Mouse (Mus musculus) hindbrain, embryonic 11.5 days (tissue): ENCODE results near the gene Asb10. TPM values are rescaled to one million over a fixed set of nuclear protein-coding genes. Genes with fewer than 3 reads are reported as not detected.

Experiments
- ATAC-seq: fragments of 200-750 bp; cut with Nextera tagmentation; 2 replicates; pipeline ENCODE4 v1.8.0; 2017; ENCODE audit warnings: mild to moderate bottlenecking, moderate TSS enrichment, moderate library complexity; ENCODE audit not compliant: low FRiP score
- DNase-seq: peaks from one replicate; pipeline ENCODE4 v3.0.0-alpha.2; 2015; ENCODE audit warnings: low spot score
- H3K27ac ChIP-seq: fragments of 300-500 bp; sonication (generic); 2 replicates; pipeline ENCODE4 v1.5.1; 2014; ENCODE audit warnings: mild to moderate bottlenecking, low read depth, low read length
- H3K27me3 ChIP-seq: fragments of 300-500 bp; sonication (generic); 2 replicates; pipeline ENCODE4 v1.6.1; 2014; ENCODE audit warnings: mild to moderate bottlenecking, low read length, moderate library complexity, mixed read lengths; ENCODE audit not compliant: control insufficient read depth, insufficient read depth
- H3K36me3 ChIP-seq: fragments of 300-500 bp; sonication (generic); 2 replicates; pipeline ENCODE4 v1.6.1; 2014; ENCODE audit warnings: mild to moderate bottlenecking, low read length, moderate library complexity, mixed read lengths; ENCODE audit not compliant: control insufficient read depth, insufficient read depth
- H3K4me1 ChIP-seq: fragments of 300-500 bp; sonication (generic); replicated peaks from 2 replicates; pipeline ENCODE4 v1.6.1; 2014; ENCODE audit warnings: low read length, mixed read lengths; ENCODE audit not compliant: control insufficient read depth, insufficient read depth
- H3K4me2 ChIP-seq: fragments of 300-500 bp; sonication (generic); replicated peaks from 2 replicates; pipeline ENCODE4 v1.6.1; 2014; ENCODE audit warnings: mild to moderate bottlenecking, low read depth, low read length
- H3K4me3 ChIP-seq: fragments of 300-500 bp; sonication (generic); 2 replicates; pipeline ENCODE4 v1.5.1; 2014; ENCODE audit warnings: low read depth, low read length
- H3K9ac ChIP-seq: fragments of 300-500 bp; sonication (generic); 2 replicates; pipeline ENCODE4 v1.6.1; 2014; ENCODE audit warnings: low read depth, low read length
- H3K9me3 ChIP-seq: fragments of 300-500 bp; sonication (generic); 2 replicates; pipeline ENCODE4 v1.6.1; 2016; ENCODE audit warnings: low read length; ENCODE audit not compliant: control insufficient read depth
- WGBS: fragments of 180-500 bp; shearing (Covaris S2); extraction: QIAGEN DNeasy Blood & Tissue Kit; methylation state at CpG from one replicate; pipeline ENCODE4 v1.1.7; 2014; 5-methylcytosine and 5-hydroxymethylcytosine counted together
- polyA plus RNA-seq: library from polyadenylated mRNA; unstranded; fragments of >200 nt; fragmentation: Nextera tagmentation; extraction: Ambion mirVana; gene quantifications from 2 replicates; pipeline ENCODE4 v1.2.1, GENCODE M21; 2014

The Asb10 gene
- polyA plus RNA-seq, 1 experiment from 2014 or later = 0.20 TPM

GRCm38 (mm10) chr5:24527780-24528179 is 13.0 kb downstream of the Asb10 start:
- no peak overlapping the region for H3K27ac ChIP-seq
- H3K36me3 ChIP-seq = no peaks in the 10 kb centered on the region
- peak; percentile 38 for DNase-seq
- no peak overlapping the region for H3K4me2 ChIP-seq
- H3K4me1 ChIP-seq = peaks cover 6% of the 10 kb centered on the region; the same call in 1 of the 2 replicates
- no peaks in the 10 kb centered on the region for H3K9me3 ChIP-seq
- ATAC-seq = no peak
- WGBS = 12% methylated on average over 6 of the region's 6 CpGs
- peaks cover 51% of the 10 kb centered on the region for H3K27me3 ChIP-seq
- H3K4me3 ChIP-seq = no peak overlapping the region
- no peak overlapping the region for H3K9ac ChIP-seq

- Histone ChIP-seq H3K27ac (peak within 1 kb of the TSS; percentile 56; the same call in 1 of the 2 replicates), H3K27me3 (peaks cover 51% of the 10 kb centered on the region), H3K36me3 (no peaks in the 10 kb centered on the region), H3K4me3 (peak within 1 kb of the TSS; percentile 47), H3K9ac (peak within 1 kb of the TSS; percentile 65), H3K9me3 (no peaks in the 10 kb centered on the region), H3K4me2 (peak within 1 kb of the TSS; percentile 84), H3K4me1 (peaks cover 6% of the 10 kb centered on the region; the same call in 1 of the 2 replicates)
- ATAC-seq (peak; percentile 58), DNase-seq (peak; percentile 78)
- WGBS = under 1% methylated on average over 27 of the region's 49 CpGs
Observed at GRCm38 (mm10) chr5:24526889-24527230, 13.9 kb downstream of the Asb10 start, which contains the start of gene Gbx1. Gbx1 (minus strand) TSS chr5:24527202.

- DNase-seq = no peak
- Histone ChIP-seq H3K9ac (peak overlapping the region; percentile 65), H3K4me3 (peak overlapping the region; percentile 47), H3K27me3 (peaks cover 51% of the 10 kb centered on the region), H3K27ac (no peak overlapping the region), H3K4me2 (peak overlapping the region; percentile 84), H3K36me3 (no peaks in the 10 kb centered on the region), H3K4me1 (peaks cover 6% of the 10 kb centered on the region; the same call in 1 of the 2 replicates), H3K9me3 (no peaks in the 10 kb centered on the region)
- peak; percentile 70 for ATAC-seq
- WGBS = under 1% methylated on average over 39 of the region's 109 CpGs
Observed at GRCm38 (mm10) chr5:24526190-24526888, 14.4 kb downstream of the Asb10 start.

- no peak for ATAC-seq
- peaks cover 6% of the 10 kb centered on the region; the same call in 1 of the 2 replicates for H3K4me1 ChIP-seq
- 2% methylated on average over 34 of the region's 34 CpGs for WGBS
- no peaks in the 10 kb centered on the region for H3K9me3 ChIP-seq
- H3K4me3 ChIP-seq = peak overlapping the region; percentile 47
- peak overlapping the region; percentile 84 for H3K4me2 ChIP-seq
- no peak overlapping the region for H3K27ac ChIP-seq
- peak; percentile 62 for DNase-seq
- peaks cover 51% of the 10 kb centered on the region for H3K27me3 ChIP-seq
- H3K36me3 ChIP-seq = no peaks in the 10 kb centered on the region
- H3K9ac ChIP-seq = peak overlapping the region; percentile 65
Observed at GRCm38 (mm10) chr5:24525360-24526189, 15.2 kb downstream of the Asb10 start.

- H3K27me3 ChIP-seq = peaks cover 49% of the 10 kb centered on the region
- no peak overlapping the region for H3K27ac ChIP-seq
- 15% methylated on average over 4 of the region's 4 CpGs for WGBS
- H3K4me3 ChIP-seq = peak overlapping the region; percentile 47
- no peak overlapping the region for H3K9ac ChIP-seq
- H3K9me3 ChIP-seq = no peaks in the 10 kb centered on the region
- peak overlapping the region; percentile 84 for H3K4me2 ChIP-seq
- H3K36me3 ChIP-seq = no peaks in the 10 kb centered on the region
- peak; percentile 31 for DNase-seq
- ATAC-seq = no peak
- peaks cover 6% of the 10 kb centered on the region; the same call in 1 of the 2 replicates for H3K4me1 ChIP-seq
Observed at GRCm38 (mm10) chr5:24524522-24524921, 16.3 kb downstream of the Asb10 start.

- H3K4me3 ChIP-seq = no peak overlapping the region
- peaks cover 6% of the 10 kb centered on the region; the same call in 1 of the 2 replicates for H3K4me1 ChIP-seq
- H3K27me3 ChIP-seq = peaks cover 43% of the 10 kb centered on the region
- no peak overlapping the region for H3K9ac ChIP-seq
- H3K9me3 ChIP-seq = no peaks in the 10 kb centered on the region
- no peaks in the 10 kb centered on the region for H3K36me3 ChIP-seq
- WGBS = 36% methylated on average over 8 of the region's 8 CpGs
- DNase-seq (peak; percentile 47), ATAC-seq (no peak)
- peak overlapping the region; percentile 17; the same call in 1 of the 2 replicates for H3K4me2 ChIP-seq
- H3K27ac ChIP-seq = no peak overlapping the region
Observed at GRCm38 (mm10) chr5:24523806-24524205, 17.0 kb downstream of the Asb10 start.

- Histone ChIP-seq H3K4me1 (peaks cover 2% of the 10 kb centered on the region; the same call in 1 of the 2 replicates), H3K4me2 (no peak overlapping the region), H3K4me3 (no peak overlapping the region), H3K9ac (no peak overlapping the region), H3K27me3 (peaks cover 26% of the 10 kb centered on the region), H3K36me3 (no peaks in the 10 kb centered on the region), H3K27ac (no peak overlapping the region), H3K9me3 (no peaks in the 10 kb centered on the region)
- DNase-seq = no peak
- 75% methylated on average over 8 of the region's 8 CpGs for WGBS
- no peak for ATAC-seq
Observed at GRCm38 (mm10) chr5:24521366-24521765, 19.4 kb downstream of the Asb10 start.

- Histone ChIP-seq H3K27me3 (no peaks in the 10 kb centered on the region), H3K27ac (no peak overlapping the region), H3K36me3 (no peaks in the 10 kb centered on the region), H3K9me3 (no peaks in the 10 kb centered on the region), H3K9ac (no peak overlapping the region), H3K4me3 (no peak overlapping the region), H3K4me2 (no peak overlapping the region), H3K4me1 (no peaks in the 10 kb centered on the region)
- 61% methylated on average over 8 of the region's 8 CpGs for WGBS
- ATAC-seq = no peak
- no peak for DNase-seq
Observed at GRCm38 (mm10) chr5:24512271-24512670, 28.5 kb downstream of the Asb10 start.
